Mouse (Mus musculus) left cerebral cortex, adult 18-20 months (tissue): ENCODE data around the gene Rasgef1b. TPM values are rescaled to one million over a fixed set of nuclear protein-coding genes. Genes with fewer than 3 reads are reported as not detected.
A peak's percentile ranks its signal among the peaks of the same experiment; 100 is the strongest.

Source experiments
- DNase-seq, 2 experiments: peaks; one replicate each; pipeline ENCODE4 v3.0.0; 2021 to 2022; ENCODE audit warnings: low spot score in 2 of 2, mixed read lengths in 1 of 2
- total RNA-seq, 2 experiments: library from RNA; stranded (reverse); gene quantifications; 2 replicates each; pipeline ENCODE4 v1.2.3; 2021

Rasgef1b gene
- total RNA-seq, 2 experiments from 2014 or later: 73.6 to 73.8 TPM

GRCm38 (mm10) chr5:99266301-99266700, 462.6 kb downstream of the Rasgef1b start:
- no peak for DNase-seq

GRCm38 (mm10) chr5:99262197-99262920, 466.5 kb downstream of the Rasgef1b start:
- DNase-seq: no peak

DNA sequence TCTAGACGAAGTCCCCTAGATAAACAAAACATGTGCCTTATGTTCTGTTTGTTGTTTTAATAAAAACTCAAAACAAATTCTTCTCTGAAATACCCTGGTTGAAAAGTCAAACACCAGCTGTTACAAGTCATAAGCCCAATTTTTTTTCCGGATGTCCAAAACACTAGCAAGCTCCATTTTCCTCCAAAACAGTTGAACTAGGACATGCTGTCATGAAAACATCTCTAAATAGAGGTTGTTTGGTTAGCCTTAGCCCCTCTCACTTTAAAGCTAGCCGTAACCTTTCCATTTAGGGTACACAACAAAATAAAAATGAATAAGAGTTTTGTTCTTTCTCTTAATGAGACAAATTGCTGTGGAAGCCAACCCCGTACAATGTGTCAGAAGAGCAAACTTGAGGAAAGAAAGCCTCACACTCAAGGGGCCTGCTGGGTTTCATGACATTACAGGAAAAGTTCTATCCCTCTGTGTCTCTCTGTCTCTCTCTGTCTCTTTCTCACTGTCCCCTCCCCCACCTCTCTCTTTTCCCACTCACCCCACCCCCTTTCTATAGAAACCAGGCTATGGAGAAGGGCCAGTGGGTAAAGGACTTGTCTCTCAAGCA, 467.6 kb downstream of the Rasgef1b start:
- DNase-seq: no peak

DNA sequence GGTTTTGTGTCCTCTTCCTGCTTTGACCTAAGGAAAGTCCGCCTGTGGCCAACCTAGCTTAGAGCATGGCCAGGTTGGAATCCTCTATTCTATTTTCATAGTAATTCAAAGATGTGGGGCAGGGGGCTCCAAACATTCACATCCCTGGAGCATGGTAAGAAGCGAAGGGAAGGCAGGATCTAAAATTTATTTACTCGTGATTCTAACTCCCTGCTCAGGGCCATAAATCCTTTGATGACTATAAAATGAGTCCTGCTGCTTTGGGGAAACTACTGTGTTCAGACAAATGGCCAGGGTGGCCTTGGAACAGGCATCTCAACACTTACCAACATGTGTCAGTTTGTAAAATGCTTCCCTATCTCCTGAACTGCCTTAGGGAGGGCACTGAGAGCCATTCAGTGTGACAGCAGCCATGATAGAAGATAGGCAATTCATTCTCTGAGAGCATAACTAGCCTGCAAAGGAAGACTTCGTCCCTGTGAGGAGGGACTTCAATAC, 470.8 kb downstream of the Rasgef1b start:
- no peak for DNase-seq

DNA sequence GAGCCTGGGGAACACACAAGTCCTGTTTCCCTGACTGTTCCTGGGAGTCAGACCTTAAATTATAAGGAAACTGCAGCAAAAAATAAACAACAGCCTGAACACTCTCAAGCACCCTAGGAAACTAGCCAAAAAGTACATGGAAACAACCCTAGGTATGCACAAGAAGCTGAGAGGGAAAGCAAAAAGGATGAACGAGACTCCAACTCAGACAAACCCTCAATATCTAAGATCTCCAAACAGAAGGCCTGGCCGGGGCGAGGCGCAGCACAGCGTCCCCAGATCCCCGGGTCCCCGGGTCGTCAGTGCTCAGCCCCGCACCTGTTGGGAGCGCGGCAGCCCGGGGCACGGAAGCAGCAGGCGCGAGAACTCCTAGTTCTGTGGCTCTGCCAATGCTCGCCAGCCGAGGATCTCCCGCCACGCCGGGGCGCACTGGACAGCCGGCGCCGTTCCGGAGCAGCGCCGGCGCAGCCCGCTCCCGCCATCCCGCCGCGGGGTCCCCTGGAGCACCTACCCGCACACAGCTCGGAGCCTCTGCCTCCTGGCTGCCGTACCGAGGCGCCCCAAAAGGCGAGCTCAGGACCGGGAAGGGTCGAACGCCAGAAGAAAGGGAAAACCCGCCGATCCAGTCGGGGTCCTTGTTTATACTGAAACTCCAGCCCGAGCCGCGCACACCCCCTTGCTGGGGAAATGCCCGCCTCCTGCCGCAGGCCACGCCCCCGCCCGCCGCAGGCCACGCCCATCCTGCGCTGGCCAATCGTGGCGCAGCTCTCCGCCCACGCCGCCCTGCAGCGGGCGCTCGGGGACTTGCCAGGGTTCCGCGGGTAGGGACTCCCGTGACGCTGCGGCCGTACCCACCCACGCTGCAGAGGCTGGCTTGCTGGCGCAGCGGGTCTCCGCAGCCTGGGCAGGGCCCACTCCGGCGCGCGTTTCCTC, 476.4 kb downstream of the Rasgef1b start:
- peak; percentile 97 to 99 for DNase-seq

DNA sequence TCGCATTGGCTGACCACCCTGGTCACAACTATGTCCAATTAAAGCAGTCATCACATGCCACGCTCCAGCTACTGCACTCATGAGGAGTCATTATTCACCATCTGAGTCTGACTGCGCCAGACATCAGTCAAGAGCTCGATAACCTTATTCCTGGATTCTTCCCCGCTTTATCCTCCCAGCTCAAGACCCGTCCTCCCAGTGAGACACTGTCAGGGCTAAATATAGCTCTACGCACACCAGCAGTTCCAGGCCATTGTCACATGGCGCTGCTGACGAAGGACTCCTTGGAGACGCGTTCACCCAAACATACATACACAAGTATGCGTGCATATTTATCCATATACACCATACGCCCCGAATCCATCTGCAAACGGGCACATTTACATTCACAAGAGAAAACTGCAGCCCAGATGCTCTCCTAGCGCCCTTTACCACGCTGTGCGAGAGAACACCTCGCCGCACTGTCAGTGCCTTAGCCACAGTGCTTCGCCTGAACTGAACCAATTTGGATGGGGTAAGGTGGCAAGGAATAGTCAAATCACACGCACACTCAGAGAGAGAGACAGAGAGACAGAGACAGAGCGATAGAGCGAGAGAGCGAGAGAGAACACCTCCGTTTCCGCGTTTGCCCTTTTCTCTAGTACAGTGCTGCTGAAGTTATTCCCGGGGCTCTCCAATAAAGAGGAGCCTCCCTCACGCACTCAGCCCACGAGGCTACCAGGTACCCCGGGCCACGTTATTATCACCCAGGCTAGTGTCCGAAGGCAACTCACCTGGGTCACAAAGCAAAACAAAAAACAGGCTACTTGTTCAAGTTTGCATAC, 477.3 kb downstream of the Rasgef1b start:
- peak; percentile 53 to 72 for DNase-seq

GRCm38 (mm10) chr5:99250820-99251219, 478.0 kb downstream of the Rasgef1b start:
- no peak for DNase-seq

- peak; percentile 97 to 100 for DNase-seq
Observed at GRCm38 (mm10) chr5:99248501-99248900, 480.4 kb downstream of the Rasgef1b start.

DNA sequence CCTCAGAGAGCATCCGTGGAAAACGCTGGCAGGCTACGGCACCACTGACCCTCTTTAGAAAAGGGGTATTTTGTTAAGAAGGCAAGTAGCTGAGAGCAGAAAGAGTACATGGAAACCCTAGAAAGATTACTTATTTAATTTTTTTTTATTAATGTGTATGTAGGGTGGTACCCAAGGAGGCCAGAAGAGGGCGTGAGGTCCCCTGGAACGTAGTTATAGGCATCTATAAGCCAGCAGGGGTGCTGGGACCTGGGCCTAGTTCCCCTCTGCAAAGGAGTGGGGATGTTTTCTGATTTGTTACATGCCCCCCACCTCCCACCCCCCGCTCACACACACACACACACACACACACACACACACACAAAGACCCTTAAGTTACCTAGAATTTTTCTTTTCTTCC, 480.9 kb downstream of the Rasgef1b start:
- no peak for DNase-seq

- no peak for DNase-seq
Observed at GRCm38 (mm10) chr5:99247441-99247840, 481.4 kb downstream of the Rasgef1b start.

- peak; percentile 47 for DNase-seq
Observed at GRCm38 (mm10) chr5:99246972-99247371, 481.9 kb downstream of the Rasgef1b start.

DNA sequence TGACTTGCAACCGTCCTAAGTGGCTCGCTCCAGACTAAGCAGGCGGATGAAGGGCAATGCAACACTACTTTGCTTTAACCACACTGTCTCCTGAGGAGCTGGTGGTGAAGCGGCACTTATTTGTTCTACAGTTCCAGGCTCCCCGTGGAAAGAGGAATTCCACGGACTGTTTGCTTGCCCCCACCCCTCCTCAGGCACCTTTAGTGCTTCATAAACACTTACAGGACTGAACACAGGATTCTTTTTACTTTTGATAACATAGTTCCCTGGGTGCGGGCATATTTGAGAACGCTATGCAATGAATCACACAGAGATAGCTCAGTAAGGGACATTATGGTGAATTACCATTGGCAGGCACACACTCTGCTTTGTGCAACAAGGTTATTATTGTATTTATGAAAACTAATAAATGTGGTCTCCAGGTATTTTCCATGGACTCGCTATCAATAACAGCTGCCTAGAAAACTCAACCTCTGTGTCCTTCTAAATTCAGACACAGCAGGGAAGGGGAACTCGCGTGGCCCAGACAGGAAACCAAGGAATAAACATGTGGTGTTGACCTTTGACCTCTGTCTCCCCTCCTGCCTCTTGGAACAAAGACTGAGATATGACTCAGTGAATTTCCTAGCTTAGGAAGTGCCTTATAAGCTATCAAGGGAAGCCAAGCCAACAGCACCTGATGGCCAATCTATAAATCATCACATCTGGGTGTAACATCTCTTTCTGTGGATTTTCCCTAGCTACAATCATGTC, 486.7 kb downstream of the Rasgef1b start:
- DNase-seq: no peak

- DNase-seq: no peak
Observed at GRCm38 (mm10) chr5:99240501-99240900, 488.4 kb downstream of the Rasgef1b start.

DNA sequence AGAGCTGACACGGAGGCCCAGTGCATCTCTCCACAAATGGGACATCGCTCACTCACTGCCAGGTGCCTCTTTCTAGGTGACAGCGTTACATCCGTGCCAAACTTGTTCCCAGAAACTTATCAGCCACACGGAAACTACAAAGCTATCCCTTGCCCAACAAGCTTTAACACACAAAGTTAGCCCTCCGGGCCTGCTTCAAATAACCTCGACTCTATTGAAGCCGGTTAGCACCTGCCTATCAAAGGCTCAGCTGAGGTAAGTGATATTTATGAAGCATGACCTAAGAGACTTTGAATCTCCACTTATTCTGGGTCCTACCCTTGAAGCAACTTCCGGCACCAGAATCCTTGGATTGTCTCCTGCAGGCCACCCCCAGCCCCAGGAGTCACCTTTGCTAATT, 489.2 kb downstream of the Rasgef1b start:
- DNase-seq: no peak

DNA sequence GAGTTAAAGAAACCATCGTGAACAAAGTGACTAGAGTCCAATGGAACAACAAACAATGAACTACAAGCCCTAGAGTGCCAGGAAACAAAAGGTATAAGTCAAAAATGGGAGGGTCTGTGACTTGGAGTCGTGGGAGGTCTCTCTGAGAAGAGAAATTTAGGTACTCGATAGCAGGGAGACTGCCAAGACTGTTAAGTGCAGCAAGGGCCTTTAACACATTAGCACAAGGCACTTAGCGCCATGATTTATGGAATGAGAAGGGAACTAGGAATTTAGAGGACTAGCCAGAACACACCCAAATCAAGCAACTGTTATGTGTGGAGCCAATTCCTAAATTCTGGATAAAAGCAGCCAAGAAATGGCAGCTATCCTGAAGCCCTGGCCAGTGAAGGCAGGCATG, 490.7 kb downstream of the Rasgef1b start:
- DNase-seq: no peak

DNA sequence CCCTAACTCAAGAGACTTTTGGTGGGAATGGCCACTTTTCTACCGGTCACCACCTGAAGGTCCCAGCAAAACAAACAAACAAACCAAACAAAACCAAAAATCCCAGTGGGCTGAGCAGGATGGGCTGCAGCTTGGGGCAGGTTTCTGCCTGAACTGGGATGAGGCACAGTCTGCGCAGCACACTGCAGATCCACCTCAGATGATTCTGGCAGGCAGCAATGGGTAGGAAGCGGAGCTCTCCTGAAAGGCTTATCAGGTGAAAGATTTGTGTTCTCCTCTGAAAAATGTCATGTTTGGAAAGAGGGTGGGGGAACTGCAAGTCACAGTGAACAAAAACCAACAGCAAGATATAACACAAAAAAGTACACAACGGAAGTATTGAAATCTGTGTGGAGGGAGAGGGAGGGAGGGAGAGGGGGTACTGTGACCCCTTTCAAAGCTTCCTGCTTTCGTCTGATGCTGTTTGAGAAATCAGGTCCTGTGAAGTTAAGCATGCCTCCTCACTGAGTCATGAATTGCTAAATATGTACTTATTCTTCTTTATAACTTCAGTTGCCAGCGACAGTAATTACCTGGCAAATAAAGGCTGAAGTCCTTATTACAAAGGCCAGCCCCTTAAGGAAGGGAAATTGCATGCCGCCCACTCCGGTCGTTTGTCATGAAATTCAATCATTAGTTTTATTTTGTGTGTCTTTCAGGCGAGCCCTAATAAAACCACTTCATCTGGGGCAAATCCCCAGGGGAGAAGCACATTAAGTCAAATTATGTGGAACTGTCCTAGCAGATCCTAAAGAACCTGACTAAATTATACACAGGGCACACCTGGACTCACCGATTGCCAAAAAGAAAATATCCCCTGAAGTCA, 491.7 kb downstream of the Rasgef1b start:
- no peak for DNase-seq

- DNase-seq: no peak
Observed at GRCm38 (mm10) chr5:99236431-99236830, 492.4 kb downstream of the Rasgef1b start.

DNA sequence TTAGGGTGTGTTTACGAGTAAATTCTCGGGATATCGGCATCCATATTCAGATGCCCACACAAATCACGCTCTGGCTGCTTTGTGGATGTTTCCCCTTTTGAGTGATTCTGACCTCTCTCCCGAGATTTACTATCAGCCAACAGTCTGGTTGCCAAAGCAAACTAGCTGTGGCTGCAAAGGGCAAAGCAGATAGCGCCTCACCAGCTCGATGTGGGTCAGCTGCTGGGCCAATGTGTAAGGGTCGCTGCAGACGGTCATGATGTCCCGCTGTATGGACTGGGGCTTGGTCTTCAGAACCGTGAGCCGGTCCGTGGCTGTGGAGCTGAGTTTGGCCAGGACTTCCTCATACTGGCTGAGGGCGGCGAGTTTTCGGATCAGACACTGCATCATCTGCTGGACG, 494.6 kb downstream of the Rasgef1b start:
- DNase-seq: no peak

DNA sequence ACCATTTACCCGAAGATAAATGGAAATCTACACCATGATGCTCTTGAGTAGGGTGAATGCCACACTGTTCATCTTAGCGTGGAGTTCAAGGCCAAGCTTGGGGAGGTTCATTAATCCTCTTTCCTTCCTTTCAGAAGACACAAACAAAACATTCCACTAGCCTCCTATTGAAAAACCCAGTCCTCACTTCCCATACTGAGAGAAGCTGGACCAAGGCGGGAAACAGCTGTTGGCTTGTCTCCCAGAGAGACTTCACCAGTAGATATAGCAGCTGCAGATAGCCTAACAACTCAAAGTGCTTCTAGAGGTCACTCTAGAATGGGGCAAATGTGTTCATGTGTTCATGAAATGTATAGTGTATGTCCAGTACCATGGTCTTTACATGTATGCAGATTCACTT, 495.7 kb downstream of the Rasgef1b start:
- DNase-seq: no peak
